Mouse (Mus musculus) left cerebral cortex, postnatal 25 days (tissue): ENCODE data around the gene Tbc1d15. TPM values are rescaled to one million over a fixed set of nuclear protein-coding genes. Genes with fewer than 3 reads are reported as not detected.

ENCODE experiments used
- DNase-seq, 2 experiments: peaks; one replicate each; pipeline ENCODE4 v3.0.0; 2022; ENCODE audit warnings: low spot score in 2 of 2, mixed read lengths in 1 of 2
- intact Hi-C: fragments of 180-260 bp; cut with DNase I; formaldehyde crosslinking; loops from one replicate; pipeline ENCODE4 v1.15.1; 2025
- total RNA-seq, 2 experiments: library from RNA; stranded (reverse); gene quantifications; 2 replicates each; pipeline ENCODE4 v1.2.3; 2021

Gene Tbc1d15
- total RNA-seq, 2 experiments from 2014 or later = 47.8 to 49.2 TPM

- intact Hi-C loops = no loop called here
- no peak for DNase-seq
Measured at GRCm38 (mm10) chr10:115173336-115173735, 77.9 kb downstream of the Tbc1d15 start.

DNA sequence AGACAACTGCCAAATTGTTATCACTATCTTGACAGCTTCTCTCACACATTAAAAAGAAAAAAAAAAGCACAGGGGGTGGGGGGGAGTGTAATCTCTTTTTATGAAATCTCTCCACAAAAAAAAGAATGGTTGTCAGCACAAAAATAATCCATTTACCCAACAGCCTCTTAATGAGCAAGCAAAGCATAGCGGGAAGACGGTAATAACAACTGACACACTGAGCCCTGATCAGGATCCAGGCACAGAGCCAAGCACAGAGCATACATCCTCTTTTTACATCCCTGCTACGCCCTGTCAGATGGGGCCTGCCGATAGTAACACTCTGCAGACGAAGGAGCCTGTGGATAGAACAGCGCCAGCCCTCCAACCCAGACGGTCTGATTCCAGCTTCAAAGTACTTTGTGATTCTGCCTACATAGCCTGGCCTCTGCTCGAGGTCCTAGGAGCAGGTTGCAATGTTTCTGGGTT, 79.9 kb downstream of the Tbc1d15 start:
- intact Hi-C loops = no loop called here
- DNase-seq = peak; percentile 26 to 31

DNA sequence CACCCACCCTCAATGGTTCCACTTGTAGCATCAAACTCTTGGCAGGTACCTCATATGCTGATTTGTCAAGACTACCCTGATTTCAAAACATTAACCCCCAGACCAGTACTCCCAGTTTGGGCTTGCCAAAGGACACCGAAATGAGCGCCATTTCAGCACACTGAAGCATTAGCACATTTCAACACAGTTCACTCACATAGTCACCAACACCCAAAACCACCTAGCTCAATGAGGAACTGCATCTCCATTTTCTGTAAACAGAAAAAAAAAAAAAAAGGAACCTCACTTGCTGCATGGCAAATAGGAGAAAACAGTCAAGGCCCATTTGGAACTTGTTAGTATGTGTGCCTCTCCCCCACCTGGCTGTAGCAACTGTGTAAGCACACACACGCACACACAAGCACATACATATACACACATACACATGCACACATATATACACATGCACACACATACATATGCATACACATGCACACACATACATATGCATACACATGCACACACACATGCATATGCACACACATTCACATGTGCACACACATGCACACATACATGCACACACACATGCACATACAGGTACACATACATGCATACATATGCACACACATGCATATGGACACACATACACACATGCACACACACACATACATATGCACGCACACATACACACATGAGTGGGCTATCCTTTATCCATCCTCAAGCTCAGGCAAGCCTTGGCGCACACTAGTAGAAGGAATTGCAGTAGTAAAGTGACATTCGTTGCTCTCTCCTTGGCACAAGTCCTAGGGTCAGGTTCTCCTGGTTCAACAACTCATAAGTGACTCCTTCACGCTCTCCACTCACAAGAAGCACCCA, 80.5 kb downstream of the Tbc1d15 start:
- intact Hi-C loops = no loop called here

DNA sequence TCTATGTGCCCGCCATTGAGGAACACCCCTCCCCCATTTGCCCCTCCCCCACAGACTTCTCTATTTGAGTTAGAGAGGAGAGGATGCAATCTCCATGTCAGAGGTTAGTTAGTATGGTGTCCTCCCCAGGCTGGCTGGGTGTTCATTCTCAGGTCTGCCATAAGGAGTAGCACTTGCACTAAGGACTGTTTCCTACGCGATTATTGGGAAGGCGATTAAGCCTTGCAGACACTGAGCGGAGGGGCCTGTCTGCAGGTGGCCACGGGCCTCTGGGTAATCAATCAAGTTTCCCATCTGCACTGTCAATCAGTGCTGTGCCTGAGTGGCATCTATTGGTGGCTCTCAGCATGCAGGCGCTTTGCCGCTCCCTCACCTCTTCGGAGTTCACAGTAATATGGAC, 81.9 kb downstream of the Tbc1d15 start:
- intact Hi-C loops = no loop called here
- DNase-seq = no peak

More for the DNA sequence above, 80.5 kb downstream of the Tbc1d15 start:
- DNase-seq = no peak

DNA sequence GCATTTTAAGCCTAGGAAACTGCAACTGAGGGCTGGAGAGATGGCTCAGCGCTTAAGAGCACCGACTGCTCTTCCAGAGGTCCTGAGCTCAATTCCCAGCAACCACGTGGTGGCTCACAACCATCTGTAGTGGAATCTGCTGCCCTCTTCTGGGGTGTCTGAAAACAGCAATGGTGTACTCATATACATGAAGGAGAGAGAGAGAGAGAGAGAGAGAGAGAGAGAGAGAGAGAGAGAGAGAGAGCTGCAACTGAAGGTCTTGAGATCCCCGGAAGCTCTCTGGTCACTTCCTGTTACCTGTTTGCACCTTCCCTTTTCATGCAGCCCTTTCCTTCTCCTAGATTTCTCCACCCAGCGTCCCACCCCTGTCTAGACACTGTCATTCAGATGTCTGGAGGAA, 91.0 kb downstream of the Tbc1d15 start:
- intact Hi-C loops = no loop called here
- no peak for DNase-seq

Other genes with a start within 250 kb of the Tbc1d15 start
- 1 to 10 TPM in 1 of 2 experiments, under 1 TPM in 1; 0.43 to 1.2 TPM for gene Tph2, start 66.4 kb downstream of the Tbc1d15 start, total RNA-seq
- gene Rab21, start 64.1 kb upstream of the Tbc1d15 start, total RNA-seq = 10 to 100 TPM; 52.5 to 53.3 TPM
- gene Tmem19, start 111.0 kb upstream of the Tbc1d15 start, total RNA-seq = 10 to 100 TPM; 41.0 to 46.0 TPM
- gene Thap2, start 133.0 kb upstream of the Tbc1d15 start, total RNA-seq = 10 to 100 TPM; 13.5 to 14.1 TPM
- 10 to 100 TPM; 50.0 to 53.0 TPM for gene Zfc3h1, start 133.5 kb upstream of the Tbc1d15 start, total RNA-seq